Mouse (Mus musculus): ENCODE data around the gene Galnt18. TPM values are rescaled to one million over a fixed set of nuclear protein-coding genes. Genes with fewer than 3 reads are reported as not detected.

Galnt18 gene
- polyA plus RNA-seq, 1 experiment from 2014 or later, result 8.5 TPM

DNA sequence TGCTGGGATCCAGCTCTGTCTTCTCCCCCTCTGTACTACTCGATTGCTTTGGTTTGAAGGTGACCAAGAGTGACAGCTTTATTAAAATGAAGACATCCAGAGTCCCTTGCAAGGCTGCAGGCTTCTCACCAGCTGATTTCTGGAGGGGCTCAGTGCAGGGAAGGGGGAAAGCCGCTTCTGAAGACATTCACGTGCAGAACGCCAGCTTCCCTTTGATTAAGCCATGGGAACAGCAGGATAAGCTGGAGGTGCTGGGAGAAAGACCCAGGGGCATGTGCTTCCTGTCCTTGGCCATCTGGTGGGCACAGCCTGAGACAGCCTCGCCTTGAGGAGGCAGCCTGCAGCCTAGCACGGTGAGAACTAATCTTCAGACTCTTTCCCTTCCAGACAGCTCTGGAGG, 17.0 kb downstream of the Galnt18 start:
- Histone ChIP-seq H3K27me3 (ENCODE audit: insufficient read depth, poor library complexity, severe bottlenecking) (no peaks in the 10 kb centered on the region), H3K9me3 (no peaks in the 10 kb centered on the region), H3K4me3 (no peak overlapping the region), H3K4me1 (replicated peaks) (peaks cover 22% of the 10 kb centered on the region), H3K27ac (peak overlapping the region; percentile 41), H3K36me3 (no peaks in the 10 kb centered on the region)
- DNase-seq (ENCODE audit: low spot score), result no peak
- WGBS, result 53% methylated on average over 6 of the region's 6 CpGs

DNA sequence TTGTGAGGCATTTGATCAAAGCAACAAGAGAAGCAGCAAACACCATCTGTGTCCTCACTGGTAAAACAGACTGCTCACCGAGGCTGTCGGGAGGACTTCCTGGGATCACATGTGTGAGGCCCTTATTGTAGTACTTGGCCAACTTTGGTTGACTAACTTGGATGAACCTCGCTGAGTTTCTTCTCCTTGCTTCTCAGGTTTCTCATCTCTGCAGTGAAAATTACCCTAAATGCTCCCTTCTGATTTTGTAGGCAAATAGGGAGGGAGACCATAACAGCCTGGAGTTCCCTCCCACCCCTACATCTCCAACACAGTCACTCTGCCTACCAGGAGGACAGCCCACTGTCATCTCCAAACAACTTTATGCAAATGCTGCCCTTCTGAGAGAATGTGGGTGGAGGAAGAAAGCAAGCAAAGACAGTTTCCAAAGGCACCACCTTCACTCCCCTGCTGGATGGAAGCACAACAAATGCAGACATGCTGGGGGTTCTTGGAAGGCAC, 31.2 kb downstream of the Galnt18 start:
- 83% methylated on average over 3 of the region's 3 CpGs for WGBS
- H3K27me3 ChIP-seq (ENCODE audit: insufficient read depth, poor library complexity, severe bottlenecking), result no peaks in the 10 kb centered on the region
- DNase-seq (ENCODE audit: low spot score), result no peak
- no peaks in the 10 kb centered on the region for H3K9me3 ChIP-seq
- no peak overlapping the region for H3K4me3 ChIP-seq
- H3K4me1 ChIP-seq (replicated peaks), result peaks cover 11% of the 10 kb centered on the region
- H3K27ac ChIP-seq, result no peak overlapping the region
- H3K36me3 ChIP-seq, result no peaks in the 10 kb centered on the region

DNA sequence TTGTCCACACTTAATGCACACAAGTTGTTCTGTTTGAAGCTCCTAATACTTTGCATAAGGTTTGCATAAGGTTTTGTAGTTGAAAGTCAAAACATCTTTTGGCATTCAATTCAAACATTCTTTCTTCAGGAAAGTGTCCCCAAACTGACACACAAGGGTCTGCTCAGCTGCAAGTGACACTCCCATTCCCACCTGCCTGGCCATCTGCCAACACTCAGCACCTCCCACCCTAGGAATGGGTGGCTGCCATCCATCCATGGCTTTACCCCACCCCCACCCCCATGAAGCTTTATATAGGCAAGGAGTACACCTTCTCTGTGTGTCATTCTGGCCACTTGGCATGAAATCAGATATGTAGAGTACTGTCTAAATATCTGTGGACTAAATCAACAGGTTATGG, 35.0 kb downstream of the Galnt18 start:
- Histone ChIP-seq H3K36me3 (no peaks in the 10 kb centered on the region), H3K27me3 (ENCODE audit: insufficient read depth, poor library complexity, severe bottlenecking) (no peaks in the 10 kb centered on the region), H3K27ac (no peak overlapping the region), H3K9me3 (no peaks in the 10 kb centered on the region), H3K4me3 (no peak overlapping the region), H3K4me1 (replicated peaks) (peaks cover 24% of the 10 kb centered on the region)
- DNase-seq (ENCODE audit: low spot score), result no peak

DNA sequence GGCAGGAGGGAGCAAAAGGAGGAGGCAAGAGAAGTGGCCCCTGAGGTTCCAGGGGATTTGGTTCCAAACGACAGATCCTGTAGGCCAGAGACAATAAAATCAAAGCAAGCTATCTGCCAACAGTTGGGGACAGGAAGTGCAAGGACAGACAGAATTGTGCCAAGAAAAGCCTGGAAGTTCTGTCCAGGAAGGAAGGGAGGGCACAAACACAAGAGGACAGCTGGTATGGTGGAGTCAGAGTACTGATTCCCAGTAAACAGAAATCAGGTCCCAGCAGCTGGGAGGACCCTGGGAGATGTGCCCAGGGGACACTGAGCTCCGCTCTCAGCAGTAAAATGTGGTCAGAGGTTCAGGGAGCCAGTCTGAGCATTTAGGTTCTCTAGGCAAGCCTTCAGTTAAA, 38.2 kb downstream of the Galnt18 start:
- Histone ChIP-seq H3K4me1 (replicated peaks) (peaks cover 49% of the 10 kb centered on the region), H3K27ac (peak overlapping the region; percentile 64; the same call in 1 of the 2 replicates), H3K9me3 (no peaks in the 10 kb centered on the region), H3K4me3 (no peak overlapping the region), H3K27me3 (ENCODE audit: insufficient read depth, poor library complexity, severe bottlenecking) (no peaks in the 10 kb centered on the region), H3K36me3 (no peaks in the 10 kb centered on the region)
- WGBS, result 53% methylated on average over 2 of the region's 2 CpGs
- DNase-seq (ENCODE audit: low spot score), result no peak

DNA sequence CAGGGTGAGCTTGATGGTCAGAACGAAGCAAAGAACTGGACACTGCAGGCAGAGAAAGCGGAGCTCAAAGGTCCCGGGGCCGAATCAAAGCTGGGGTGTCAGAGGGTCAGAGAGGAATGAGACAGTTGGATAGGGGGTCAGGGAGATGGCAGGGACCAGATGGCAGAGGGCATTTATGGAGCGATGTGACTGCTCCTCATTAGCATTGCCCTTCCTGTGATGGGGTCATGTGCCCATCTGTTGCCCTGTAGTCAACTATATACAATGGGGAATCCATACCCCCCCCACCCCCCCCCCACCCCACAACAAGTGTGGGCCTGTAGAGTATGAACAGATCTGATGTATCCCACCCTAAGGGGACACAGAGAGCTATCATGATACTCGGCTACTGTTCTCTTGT, 39.7 kb downstream of the Galnt18 start:
- DNase-seq (ENCODE audit: low spot score), result peak; percentile 48

DNA sequence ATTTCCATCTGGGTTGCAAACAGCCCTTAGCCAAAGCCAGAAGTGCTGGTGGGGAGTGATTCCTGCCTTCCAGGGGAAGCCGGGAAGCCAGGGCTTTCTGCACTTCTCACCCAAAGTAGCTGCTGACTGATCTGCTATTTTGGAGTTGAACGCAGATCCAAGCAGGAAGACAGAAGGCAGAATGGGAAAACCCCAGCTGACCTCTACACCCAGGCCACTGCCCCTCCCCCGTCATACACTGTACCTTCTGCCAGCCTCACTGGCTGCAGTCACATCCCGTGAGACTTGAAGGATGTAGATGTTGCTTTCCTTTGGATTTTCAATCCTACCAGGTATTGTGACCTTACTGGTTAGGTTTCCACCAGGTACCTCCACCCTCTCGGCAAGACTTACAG, 40.4 kb downstream of the Galnt18 start:
- Histone ChIP-seq H3K9me3 (no peaks in the 10 kb centered on the region), H3K4me3 (no peak overlapping the region), H3K27me3 (ENCODE audit: insufficient read depth, poor library complexity, severe bottlenecking) (no peaks in the 10 kb centered on the region), H3K4me1 (replicated peaks) (peaks cover 47% of the 10 kb centered on the region), H3K27ac (peak overlapping the region; percentile 74), H3K36me3 (no peaks in the 10 kb centered on the region)
- 62% methylated on average over 5 of the region's 5 CpGs for WGBS
- DNase-seq (ENCODE audit: low spot score), result peak; percentile 25

More for the DNA sequence above, 39.7 kb downstream of the Galnt18 start:
- Histone ChIP-seq H3K27ac (peak overlapping the region; percentile 74), H3K9me3 (no peaks in the 10 kb centered on the region), H3K36me3 (no peaks in the 10 kb centered on the region), H3K4me1 (replicated peaks) (peaks cover 49% of the 10 kb centered on the region), H3K4me3 (no peak overlapping the region), H3K27me3 (ENCODE audit: insufficient read depth, poor library complexity, severe bottlenecking) (no peaks in the 10 kb centered on the region)
- WGBS, result 44% methylated on average over 6 of the region's 6 CpGs

DNA sequence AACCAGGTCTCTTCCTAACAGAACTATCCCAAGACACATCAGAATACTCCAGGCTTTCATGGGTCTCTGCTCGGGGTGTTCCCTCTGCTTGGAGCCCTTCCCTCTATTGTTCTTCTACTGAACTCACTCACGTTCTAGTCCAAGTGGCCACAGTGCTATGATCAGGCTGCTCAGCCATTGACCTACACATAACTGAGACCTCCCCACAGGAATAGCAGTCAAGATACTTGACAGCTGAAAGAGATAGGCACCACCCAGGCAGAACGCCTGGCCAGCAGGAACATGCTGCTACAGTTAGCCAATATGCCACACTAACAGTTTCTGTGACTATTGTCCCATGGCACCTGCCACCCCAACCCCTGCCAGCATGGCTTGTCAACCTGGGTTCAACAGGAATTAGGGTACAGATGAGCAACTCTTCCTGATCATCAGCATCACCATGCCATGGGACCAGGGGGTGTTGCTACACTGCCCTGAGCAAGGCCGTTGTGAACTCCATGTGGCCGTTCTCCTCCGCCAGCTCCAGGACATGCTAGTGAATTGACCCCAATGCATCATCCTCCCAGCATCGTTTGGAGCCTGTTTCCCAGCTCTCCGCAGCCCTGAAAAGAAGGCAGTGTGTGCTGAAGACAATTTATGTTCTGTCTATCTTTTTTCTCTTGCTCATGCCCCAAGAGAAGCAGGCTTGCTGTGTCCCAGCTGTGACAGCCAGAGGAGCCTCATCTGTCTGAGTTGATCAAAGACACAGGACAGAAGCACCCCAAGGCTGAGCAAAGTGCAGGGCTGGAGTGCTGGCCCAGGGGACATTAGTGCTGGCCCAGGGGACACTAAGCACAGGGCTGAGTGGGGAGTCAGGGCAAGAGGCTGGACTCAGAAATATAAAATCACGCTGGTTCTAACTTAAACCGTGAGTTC, 41.1 kb downstream of the Galnt18 start:
- WGBS, result 72% methylated on average over 10 of the region's 10 CpGs
- Histone ChIP-seq H3K4me1 (replicated peaks) (peaks cover 43% of the 10 kb centered on the region), H3K4me3 (no peak overlapping the region), H3K27me3 (ENCODE audit: insufficient read depth, poor library complexity, severe bottlenecking) (no peaks in the 10 kb centered on the region), H3K27ac (peak overlapping the region; percentile 74), H3K36me3 (no peaks in the 10 kb centered on the region), H3K9me3 (no peaks in the 10 kb centered on the region)
- DNase-seq (ENCODE audit: low spot score), result no peak

DNA sequence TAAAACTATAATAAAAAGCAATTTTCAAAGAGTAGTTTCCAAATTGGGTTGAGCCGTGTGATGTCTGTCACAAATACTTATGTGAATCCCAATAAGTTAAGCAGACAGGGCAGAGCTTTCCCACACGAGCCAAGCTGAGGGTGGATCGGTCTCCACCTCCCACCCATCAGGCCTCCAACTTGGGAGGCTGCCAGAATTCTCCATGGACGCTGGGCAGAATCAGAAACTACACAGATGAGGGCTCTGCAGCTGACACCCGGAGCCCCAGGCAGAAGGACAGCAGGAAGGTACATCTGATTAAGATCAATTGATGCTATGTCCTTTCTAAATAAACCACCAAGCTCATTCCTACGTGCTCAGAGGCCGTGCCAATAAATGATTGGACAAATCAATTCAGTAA, 42.4 kb downstream of the Galnt18 start:
- H3K27me3 ChIP-seq (ENCODE audit: insufficient read depth, poor library complexity, severe bottlenecking), result no peaks in the 10 kb centered on the region
- no peaks in the 10 kb centered on the region for H3K36me3 ChIP-seq
- no peak overlapping the region for H3K27ac ChIP-seq
- 85% methylated on average over 7 of the region's 7 CpGs for WGBS
- no peak overlapping the region for H3K4me3 ChIP-seq
- no peak for DNase-seq (ENCODE audit: low spot score)
- no peaks in the 10 kb centered on the region for H3K9me3 ChIP-seq
- H3K4me1 ChIP-seq (replicated peaks), result peaks cover 43% of the 10 kb centered on the region

DNA sequence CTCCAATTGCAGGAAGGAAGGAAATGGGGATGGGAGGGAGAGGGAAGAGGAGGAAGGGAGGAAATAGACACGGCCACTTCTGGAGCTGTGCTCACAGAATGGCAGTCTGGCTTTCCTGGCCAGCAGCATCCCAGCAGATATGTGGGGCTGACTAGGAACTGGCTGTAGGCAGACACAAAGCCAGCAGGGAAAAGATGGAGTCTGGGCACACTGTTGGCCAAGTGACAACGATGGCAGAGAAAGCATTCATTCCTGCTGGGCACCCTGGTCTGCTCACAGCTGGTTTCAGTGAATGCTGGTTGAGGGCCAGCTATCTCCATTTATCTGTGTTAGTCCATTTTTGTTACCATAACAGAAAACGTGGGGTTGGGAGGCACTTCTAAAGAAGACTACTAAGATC, 43.4 kb downstream of the Galnt18 start:
- H3K36me3 ChIP-seq, result no peaks in the 10 kb centered on the region
- H3K4me1 ChIP-seq (replicated peaks), result peaks cover 40% of the 10 kb centered on the region
- DNase-seq (ENCODE audit: low spot score), result no peak
- peak overlapping the region; percentile 41; the same call in 1 of the 2 replicates for H3K27ac ChIP-seq
- H3K27me3 ChIP-seq (ENCODE audit: insufficient read depth, poor library complexity, severe bottlenecking), result no peaks in the 10 kb centered on the region
- no peak overlapping the region for H3K4me3 ChIP-seq
- H3K9me3 ChIP-seq, result no peaks in the 10 kb centered on the region
- 74% methylated on average over 3 of the region's 3 CpGs for WGBS

DNA sequence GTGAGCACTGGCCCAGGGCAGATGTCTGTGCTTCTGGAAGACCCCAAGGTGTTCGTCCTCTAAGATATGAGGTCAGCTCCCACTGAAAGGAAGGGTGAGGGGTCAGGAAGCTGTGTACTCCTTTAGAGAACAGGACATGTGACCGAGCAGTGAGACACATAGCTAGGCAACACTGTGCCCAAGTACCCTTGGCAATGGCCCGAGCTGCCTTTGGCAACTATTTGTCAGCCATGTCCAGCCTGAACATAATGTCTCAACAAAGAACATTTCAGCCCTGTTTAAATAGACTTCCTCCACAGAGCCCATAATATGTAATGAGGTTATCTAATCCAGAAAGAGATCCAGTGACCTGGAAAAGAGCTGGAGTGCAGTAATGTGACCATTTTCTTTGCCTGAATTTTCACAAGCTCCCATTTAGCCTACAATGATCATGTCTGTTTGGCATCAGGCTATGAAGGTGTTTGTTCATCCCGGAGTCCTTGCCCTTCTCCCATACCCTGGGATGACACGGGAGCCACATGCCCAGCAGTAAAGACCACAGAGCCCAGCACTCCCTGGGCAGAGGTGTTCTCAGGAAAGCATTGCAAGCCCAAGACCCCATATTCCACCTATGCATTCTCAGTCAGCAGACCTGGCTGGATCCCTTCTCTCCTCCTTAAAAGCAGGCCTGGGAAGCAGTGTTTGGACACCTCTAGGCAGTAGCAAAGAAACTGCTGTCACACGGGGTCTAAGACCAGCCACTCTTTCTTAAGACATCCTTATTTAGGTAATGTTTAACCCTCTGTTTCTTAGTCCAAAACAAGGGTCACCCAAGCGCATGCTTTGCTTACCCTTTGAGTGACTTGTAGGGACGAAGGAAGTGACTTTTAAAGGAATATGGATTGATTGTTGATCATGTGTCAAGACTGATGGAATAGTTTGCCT, 49.2 kb downstream of the Galnt18 start:
- WGBS, result 84% methylated on average over 8 of the region's 8 CpGs
- DNase-seq (ENCODE audit: low spot score), result no peak
- no peaks in the 10 kb centered on the region for H3K9me3 ChIP-seq
- H3K4me3 ChIP-seq, result no peak overlapping the region
- no peaks in the 10 kb centered on the region for H3K27me3 ChIP-seq (ENCODE audit: insufficient read depth, poor library complexity, severe bottlenecking)
- H3K27ac ChIP-seq, result no peak overlapping the region
- H3K36me3 ChIP-seq, result no peaks in the 10 kb centered on the region
- H3K4me1 ChIP-seq (replicated peaks), result peaks cover 7% of the 10 kb centered on the region; the same call in 1 of the 2 replicates

DNA sequence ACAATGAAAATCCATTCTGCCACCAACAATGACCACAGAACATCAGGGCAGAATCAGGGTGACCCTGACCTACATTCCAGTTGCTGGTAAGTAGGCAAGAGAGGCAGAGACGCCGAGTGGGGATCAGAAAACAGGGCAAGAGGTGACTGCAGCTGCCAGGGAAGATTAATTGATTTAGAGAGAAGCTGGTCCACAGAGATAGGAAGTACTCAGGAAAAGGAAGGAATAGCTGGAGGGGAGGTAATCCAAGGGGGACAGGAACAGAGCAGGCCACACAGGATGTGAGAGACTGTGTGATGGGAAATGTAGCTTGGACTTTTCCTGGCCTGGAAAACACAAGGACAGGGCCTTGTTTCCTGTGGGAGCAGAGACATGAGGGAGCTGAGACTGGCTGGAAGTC, 52.8 kb downstream of the Galnt18 start:
- Histone ChIP-seq H3K9me3 (no peaks in the 10 kb centered on the region), H3K4me1 (replicated peaks) (peaks cover 7% of the 10 kb centered on the region; the same call in 1 of the 2 replicates), H3K36me3 (no peaks in the 10 kb centered on the region), H3K27me3 (ENCODE audit: insufficient read depth, poor library complexity, severe bottlenecking) (no peaks in the 10 kb centered on the region), H3K27ac (0 out of 2 replicates have a peak overlapping the region, but pooled peaks have one; percentile 4), H3K4me3 (no peak overlapping the region)
- WGBS, result 44% methylated on average over 2 of the region's 2 CpGs
- DNase-seq (ENCODE audit: low spot score), result no peak

DNA sequence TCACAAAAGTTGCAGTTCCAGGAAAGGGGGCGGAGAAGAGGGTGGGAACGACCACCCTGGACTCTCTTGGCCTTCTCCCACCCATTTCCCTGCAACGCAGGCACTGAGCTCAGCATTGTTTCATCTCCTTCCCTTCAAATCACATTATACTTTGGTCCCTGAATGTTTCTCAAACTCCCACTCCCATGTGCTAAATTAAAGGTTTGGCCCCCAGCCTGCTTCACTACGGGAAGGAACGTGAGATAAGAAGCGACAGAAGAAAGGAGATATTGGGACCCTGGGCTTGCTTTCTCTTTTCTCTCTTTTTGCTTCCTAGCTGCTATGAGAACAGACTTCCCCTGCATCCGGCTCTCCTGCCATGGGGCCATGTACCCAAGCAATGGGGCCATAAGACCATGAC, 55.0 kb downstream of the Galnt18 start:
- no peak for DNase-seq (ENCODE audit: low spot score)
- peaks cover 13% of the 10 kb centered on the region; the same call in 1 of the 2 replicates for H3K4me1 ChIP-seq (replicated peaks)
- no peaks in the 10 kb centered on the region for H3K36me3 ChIP-seq
- 83% methylated on average over 7 of the region's 7 CpGs for WGBS
- no peaks in the 10 kb centered on the region for H3K9me3 ChIP-seq
- no peak overlapping the region for H3K27ac ChIP-seq
- no peak overlapping the region for H3K4me3 ChIP-seq
- no peaks in the 10 kb centered on the region for H3K27me3 ChIP-seq (ENCODE audit: insufficient read depth, poor library complexity, severe bottlenecking)
